Mouse (Mus musculus): ENCODE measurements around the gene Tfb2m. TPM values are rescaled to one million over a fixed set of nuclear protein-coding genes. Genes with fewer than 3 reads are reported as not detected.

Gene Tfb2m
- polyA plus RNA-seq, 1 experiment from 2014 or later: 34.5 TPM

GRCm38 (mm10) chr1:179541502-179541901, 4.6 kb downstream of the Tfb2m start:
- H3K4me3 ChIP-seq (ENCODE audit: low read depth, low read length): no peak overlapping the region
- WGBS: 64% methylated on average over 3 of the region's 3 CpGs
- no peak for ATAC-seq (ENCODE audit: insufficient number of reproducible peaks, insufficient read depth, low FRiP score, low read depth)
- no peak overlapping the region for H3K27ac ChIP-seq (ENCODE audit: low read length)
- no peak overlapping the region for H3K4me2 ChIP-seq (replicated peaks; ENCODE audit: low read depth, low read length)
- no peaks in the 10 kb centered on the region for H3K27me3 ChIP-seq (ENCODE audit: control insufficient read depth, insufficient read depth, low read length)
- H3K9ac ChIP-seq (replicated peaks; ENCODE audit: low read depth, low read length): no peak overlapping the region
- peaks cover 16% of the 10 kb centered on the region; the same call in 1 of the 2 replicates for H3K36me3 ChIP-seq (ENCODE audit: control insufficient read depth, insufficient read depth, low read length)
- no peaks in the 10 kb centered on the region for H3K9me3 ChIP-seq (ENCODE audit: control insufficient read depth, low read depth, low read length)
- H3K4me1 ChIP-seq (ENCODE audit: control insufficient read depth, insufficient read depth, low read length): peaks cover 6% of the 10 kb centered on the region; the same call in 1 of the 2 replicates

DNA sequence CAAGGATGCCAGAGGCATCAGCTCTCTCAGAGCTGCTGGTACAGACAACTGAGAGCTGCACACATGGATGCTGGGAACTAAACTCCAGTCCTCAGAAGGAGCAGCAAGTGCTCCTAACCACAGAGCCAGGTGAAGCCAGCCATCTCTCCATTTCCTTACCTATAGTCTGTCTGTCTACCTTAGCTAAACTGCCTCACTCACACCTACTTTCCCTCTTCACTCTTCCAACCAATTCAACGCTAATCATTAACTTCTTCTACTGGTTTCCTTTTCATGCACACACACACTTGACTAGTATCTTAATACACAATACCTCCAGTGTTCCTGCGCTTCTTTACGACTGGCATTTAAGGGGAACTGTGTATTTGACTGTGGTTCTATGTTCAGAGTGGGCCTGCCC, 6.2 kb downstream of the Tfb2m start:
- 80% methylated on average over 3 of the region's 3 CpGs for WGBS
- Histone ChIP-seq H3K4me2 (replicated peaks; ENCODE audit: low read depth, low read length) (no peak overlapping the region), H3K9ac (replicated peaks; ENCODE audit: low read depth, low read length) (no peak overlapping the region), H3K9me3 (ENCODE audit: control insufficient read depth, low read depth, low read length) (no peaks in the 10 kb centered on the region), H3K36me3 (ENCODE audit: control insufficient read depth, insufficient read depth, low read length) (peaks cover 16% of the 10 kb centered on the region; the same call in 1 of the 2 replicates), H3K4me3 (ENCODE audit: low read depth, low read length) (no peak overlapping the region), H3K27me3 (ENCODE audit: control insufficient read depth, insufficient read depth, low read length) (no peaks in the 10 kb centered on the region), H3K27ac (ENCODE audit: low read length) (no peak overlapping the region), H3K4me1 (ENCODE audit: control insufficient read depth, insufficient read depth, low read length) (0 out of 2 replicates have a peak, but pooled peaks cover 1% of the 10 kb centered on the region)
- ATAC-seq (ENCODE audit: insufficient number of reproducible peaks, insufficient read depth, low FRiP score, low read depth): no peak

- no peak overlapping the region for H3K9ac ChIP-seq (replicated peaks; ENCODE audit: low read depth, low read length)
- WGBS: 92% methylated on average over 3 of the region's 3 CpGs
- H3K4me1 ChIP-seq (ENCODE audit: control insufficient read depth, insufficient read depth, low read length): no peaks in the 10 kb centered on the region
- peaks cover 16% of the 10 kb centered on the region; the same call in 1 of the 2 replicates for H3K36me3 ChIP-seq (ENCODE audit: control insufficient read depth, insufficient read depth, low read length)
- no peak overlapping the region for H3K4me3 ChIP-seq (ENCODE audit: low read depth, low read length)
- ATAC-seq (ENCODE audit: insufficient number of reproducible peaks, insufficient read depth, low FRiP score, low read depth): no peak
- H3K27me3 ChIP-seq (ENCODE audit: control insufficient read depth, insufficient read depth, low read length): no peaks in the 10 kb centered on the region
- no peaks in the 10 kb centered on the region for H3K9me3 ChIP-seq (ENCODE audit: control insufficient read depth, low read depth, low read length)
- no peak overlapping the region for H3K27ac ChIP-seq (ENCODE audit: low read length)
- H3K4me2 ChIP-seq (replicated peaks; ENCODE audit: low read depth, low read length): no peak overlapping the region
These were observed 7.0 kb downstream of the Tfb2m start for GRCm38 (mm10) chr1:179539054-179539453.

DNA sequence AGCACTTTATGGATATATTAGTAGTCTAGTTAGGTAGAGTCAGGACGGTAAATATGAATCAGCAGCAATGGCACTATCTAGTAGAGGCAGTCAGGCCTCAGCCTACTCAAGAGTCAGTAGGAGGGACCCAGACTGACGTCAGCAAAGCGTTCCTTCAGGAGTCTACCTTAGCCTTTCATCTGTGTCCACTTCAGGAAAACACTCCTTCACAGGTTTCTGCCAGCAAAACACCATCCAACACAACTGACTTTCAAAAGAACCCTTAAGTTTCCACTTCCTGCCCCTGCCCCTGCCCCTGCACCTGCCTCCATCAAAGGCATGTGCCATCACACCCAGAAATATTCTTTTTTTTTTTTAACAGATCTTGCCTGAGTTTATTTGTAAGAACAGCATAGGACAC, 26.2 kb downstream of the Tfb2m start:
- no peak for ATAC-seq (ENCODE audit: insufficient number of reproducible peaks, insufficient read depth, low FRiP score, low read depth)
- 0 out of 2 replicates have a peak, but pooled peaks cover 4% of the 10 kb centered on the region for H3K4me1 ChIP-seq (ENCODE audit: control insufficient read depth, insufficient read depth, low read length)
- H3K36me3 ChIP-seq (ENCODE audit: control insufficient read depth, insufficient read depth, low read length): no peaks in the 10 kb centered on the region
- H3K27ac ChIP-seq (ENCODE audit: low read length): no peak overlapping the region
- no peak overlapping the region for H3K4me2 ChIP-seq (replicated peaks; ENCODE audit: low read depth, low read length)
- 86% methylated on average over 3 of the region's 3 CpGs for WGBS
- no peaks in the 10 kb centered on the region for H3K27me3 ChIP-seq (ENCODE audit: control insufficient read depth, insufficient read depth, low read length)
- no peak overlapping the region for H3K9ac ChIP-seq (replicated peaks; ENCODE audit: low read depth, low read length)
- H3K4me3 ChIP-seq (ENCODE audit: low read depth, low read length): no peak overlapping the region
- no peaks in the 10 kb centered on the region for H3K9me3 ChIP-seq (ENCODE audit: control insufficient read depth, low read depth, low read length)

- Histone ChIP-seq H3K9me3 (ENCODE audit: control insufficient read depth, low read depth, low read length) (no peaks in the 10 kb centered on the region), H3K9ac (replicated peaks; ENCODE audit: low read depth, low read length) (peak within 1 kb of the TSS; percentile 76), H3K27ac (ENCODE audit: low read length) (peak within 1 kb of the TSS; percentile 28; the same call in 1 of the 2 replicates), H3K27me3 (ENCODE audit: control insufficient read depth, insufficient read depth, low read length) (no peaks in the 10 kb centered on the region), H3K4me3 (ENCODE audit: low read depth, low read length) (peak within 1 kb of the TSS; percentile 69), H3K4me1 (ENCODE audit: control insufficient read depth, insufficient read depth, low read length) (0 out of 2 replicates have a peak, but pooled peaks cover 4% of the 10 kb centered on the region), H3K36me3 (ENCODE audit: control insufficient read depth, insufficient read depth, low read length) (no peaks in the 10 kb centered on the region), H3K4me2 (replicated peaks; ENCODE audit: low read depth, low read length) (peak within 1 kb of the TSS; percentile 83)
- ATAC-seq (ENCODE audit: insufficient number of reproducible peaks, insufficient read depth, low FRiP score, low read depth): peak; percentile 89
- WGBS: 7% methylated on average over 39 of the region's 39 CpGs
These were observed 28.2 kb downstream of the Tfb2m start, which contains the start of gene Smyd3 for GRCm38 (mm10) chr1:179517713-179518465. Smyd3 (minus strand) TSS chr1:179518041.

- WGBS: 2% methylated on average over 21 of the region's 21 CpGs
- Histone ChIP-seq H3K4me2 (replicated peaks; ENCODE audit: low read depth, low read length) (peak overlapping the region; percentile 83), H3K9ac (replicated peaks; ENCODE audit: low read depth, low read length) (peak overlapping the region; percentile 76), H3K9me3 (ENCODE audit: control insufficient read depth, low read depth, low read length) (no peaks in the 10 kb centered on the region), H3K27ac (ENCODE audit: low read length) (peak overlapping the region; percentile 28; the same call in 1 of the 2 replicates), H3K27me3 (ENCODE audit: control insufficient read depth, insufficient read depth, low read length) (no peaks in the 10 kb centered on the region), H3K36me3 (ENCODE audit: control insufficient read depth, insufficient read depth, low read length) (no peaks in the 10 kb centered on the region), H3K4me3 (ENCODE audit: low read depth, low read length) (peak overlapping the region; percentile 69), H3K4me1 (ENCODE audit: control insufficient read depth, insufficient read depth, low read length) (0 out of 2 replicates have a peak, but pooled peaks cover 4% of the 10 kb centered on the region)
- peak; percentile 61; the same call in 1 of the 2 replicates for ATAC-seq (ENCODE audit: insufficient number of reproducible peaks, insufficient read depth, low FRiP score, low read depth)
These were observed 28.9 kb downstream of the Tfb2m start for GRCm38 (mm10) chr1:179516941-179517712.

- Histone ChIP-seq H3K36me3 (ENCODE audit: control insufficient read depth, insufficient read depth, low read length) (no peaks in the 10 kb centered on the region), H3K27ac (ENCODE audit: low read length) (no peak overlapping the region), H3K4me3 (ENCODE audit: low read depth, low read length) (no peak overlapping the region), H3K4me1 (ENCODE audit: control insufficient read depth, insufficient read depth, low read length) (0 out of 2 replicates have a peak, but pooled peaks cover 4% of the 10 kb centered on the region), H3K27me3 (ENCODE audit: control insufficient read depth, insufficient read depth, low read length) (no peaks in the 10 kb centered on the region), H3K9me3 (ENCODE audit: control insufficient read depth, low read depth, low read length) (no peaks in the 10 kb centered on the region), H3K9ac (replicated peaks; ENCODE audit: low read depth, low read length) (no peak overlapping the region), H3K4me2 (replicated peaks; ENCODE audit: low read depth, low read length) (no peak overlapping the region)
- WGBS: 75% methylated on average over 7 of the region's 7 CpGs
- ATAC-seq (ENCODE audit: insufficient number of reproducible peaks, insufficient read depth, low FRiP score, low read depth): no peak
These were observed 34.2 kb downstream of the Tfb2m start for GRCm38 (mm10) chr1:179511895-179512294.

DNA sequence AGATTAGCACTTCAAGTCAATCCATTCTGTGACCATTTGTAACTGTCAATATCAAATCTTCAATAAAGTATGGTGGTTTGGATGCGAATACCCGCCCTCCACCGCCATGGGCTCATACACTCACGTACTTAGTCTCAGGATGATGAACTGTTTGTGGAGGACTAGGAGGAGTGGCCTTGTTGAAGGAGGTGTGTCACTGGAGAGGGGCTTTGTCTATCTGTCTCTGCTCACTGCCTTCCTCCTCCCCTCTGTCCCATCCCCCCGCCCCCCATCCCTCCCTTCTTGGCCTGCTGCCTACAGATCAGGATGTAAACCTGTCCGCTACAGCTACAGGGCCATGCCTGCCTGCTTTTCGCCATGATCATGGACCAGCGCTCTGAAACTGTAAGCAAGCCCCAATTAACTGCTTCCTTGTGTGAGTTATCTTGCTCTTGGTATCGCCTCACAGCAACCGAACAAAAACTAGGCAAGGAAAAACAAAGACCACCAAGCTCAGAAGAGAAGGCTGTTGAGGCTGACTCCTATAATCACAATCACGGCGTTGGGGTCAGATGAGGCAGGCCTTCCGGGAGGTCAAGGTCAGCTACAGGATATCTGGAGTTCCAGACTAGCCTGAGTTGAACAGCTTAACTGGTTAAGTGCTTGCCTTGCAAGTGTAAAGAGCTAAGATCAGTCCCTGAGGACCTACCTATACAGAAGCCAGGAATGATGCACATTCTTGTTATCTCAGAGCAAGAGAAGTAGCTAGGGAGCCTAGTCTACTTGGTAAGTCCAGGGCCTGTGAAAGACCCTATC, 35.3 kb downstream of the Tfb2m start:
- Histone ChIP-seq H3K27ac (ENCODE audit: low read length) (no peak overlapping the region), H3K9ac (replicated peaks; ENCODE audit: low read depth, low read length) (no peak overlapping the region), H3K4me3 (ENCODE audit: low read depth, low read length) (no peak overlapping the region), H3K27me3 (ENCODE audit: control insufficient read depth, insufficient read depth, low read length) (no peaks in the 10 kb centered on the region), H3K9me3 (ENCODE audit: control insufficient read depth, low read depth, low read length) (no peaks in the 10 kb centered on the region), H3K36me3 (ENCODE audit: control insufficient read depth, insufficient read depth, low read length) (no peaks in the 10 kb centered on the region), H3K4me2 (replicated peaks; ENCODE audit: low read depth, low read length) (no peak overlapping the region), H3K4me1 (ENCODE audit: control insufficient read depth, insufficient read depth, low read length) (no peaks in the 10 kb centered on the region)
- ATAC-seq (ENCODE audit: insufficient number of reproducible peaks, insufficient read depth, low FRiP score, low read depth): no peak
- WGBS: 86% methylated on average over 13 of the region's 13 CpGs
